Mouse (Mus musculus) B cell, adult 62 days (primary cell): ENCODE data around the gene Mphosph9. TPM values are rescaled to one million over a fixed set of nuclear protein-coding genes. Genes with fewer than 3 reads are reported as not detected.

Experiments used
- total RNA-seq: library from RNA; stranded (reverse); gene quantifications from 4 replicates; pipeline ENCODE4 v1.2.4, GENCODE M21; 2023

Mphosph9 gene
- 29.8 to 33.9 TPM (median 31.7 TPM) in 4 replicates for total RNA-seq

GRCm38 (mm10) chr5:124327510-124328364 lies at the start of gene Mphosph9, which contains the start of gene 2810006K23Rik:
Gene Mphosph9, minus strand, starts transcription at chr5:124327972.
Gene 2810006K23Rik, plus strand, starts transcription at chr5:124328089.

GRCm38 (mm10) chr5:124362982-124363381 lies 35.2 kb upstream of the Mphosph9 start, which contains the start of gene Cdk2ap1:
Gene Cdk2ap1, minus strand, starts transcription at chr5:124363082.

DNA sequence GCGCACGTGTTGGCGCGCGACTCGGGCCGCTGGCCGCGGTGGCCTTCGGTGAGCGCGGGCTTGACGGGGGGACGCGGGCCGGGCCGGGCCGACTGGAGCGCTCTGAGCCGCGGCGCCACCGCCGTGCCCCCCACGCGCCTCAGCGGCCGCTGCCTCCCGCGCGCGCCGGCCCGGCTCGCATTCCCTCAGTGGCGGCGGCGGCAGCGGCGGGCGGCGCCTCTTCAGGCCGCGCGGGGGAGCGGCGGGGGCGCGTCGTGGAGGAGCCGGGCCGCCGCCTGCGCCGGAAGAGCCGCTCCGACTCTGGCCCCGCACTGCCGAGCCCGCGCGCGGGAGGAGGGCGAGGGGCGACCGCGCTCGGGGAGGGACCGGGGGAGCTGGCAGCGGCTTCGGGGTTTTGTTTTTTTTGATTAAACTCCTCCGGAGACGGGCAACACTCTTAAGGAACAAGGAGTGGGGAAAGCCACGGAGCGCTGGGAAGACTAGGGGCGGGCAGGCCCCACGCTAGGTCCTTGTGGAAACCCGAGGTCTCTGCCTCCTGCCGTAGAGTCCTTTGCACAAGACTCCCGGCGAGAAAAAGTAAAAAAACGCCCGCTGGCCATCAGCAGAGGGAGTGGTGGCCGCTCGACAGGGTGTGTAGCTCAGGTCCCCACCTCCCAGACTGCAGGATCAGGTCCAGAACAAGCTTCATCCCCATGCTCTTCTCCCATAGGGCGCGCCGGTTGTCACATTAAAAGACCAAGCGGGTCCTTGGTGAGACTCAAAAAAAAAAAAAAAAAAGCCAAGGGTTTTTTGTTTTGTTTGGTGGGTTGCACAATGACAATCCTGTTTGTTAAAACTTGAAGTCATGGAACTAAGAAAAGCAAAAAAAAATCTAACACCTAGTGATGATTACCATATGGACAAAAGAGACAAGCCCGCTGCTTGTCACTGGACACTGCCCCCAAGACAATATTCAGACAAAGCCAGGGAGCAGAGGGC lies 77.9 kb downstream of the Mphosph9 start, which contains the start of gene Pitpnm2:
TSS of gene Pitpnm2 (minus strand) at position 147 of the 978 bp plus-strand sequence.

Other genes with a start within 250 kb of the Mphosph9 start
- 2.8 to 4.7 TPM (median 4.4 TPM) in 4 replicates for gene Abcb9, start 232.2 kb downstream of the Mphosph9 start, total RNA-seq
- gene Ogfod2, start 215.7 kb downstream of the Mphosph9 start, total RNA-seq: 16.5 to 20.5 TPM (median 18.1 TPM) in 4 replicates
- 31.6 to 39.8 TPM (median 37.1 TPM) in 4 replicates for gene Arl6ip4, start 211.9 kb downstream of the Mphosph9 start, total RNA-seq
- 51.1 to 72.2 TPM (median 55.5 TPM) in 4 replicates for gene Pitpnm2, start 78.2 kb downstream of the Mphosph9 start, total RNA-seq
- gene 2810006K23Rik, start 117 bp upstream of the Mphosph9 start, total RNA-seq: 4.3 to 7.0 TPM (median 6.5 TPM) in 4 replicates
- gene Cdk2ap1, start 35.1 kb upstream of the Mphosph9 start, total RNA-seq: 96.6 to 111 TPM (median 101 TPM) in 4 replicates
- 216 to 228 TPM (median 222 TPM) in 4 replicates for gene Sbno1, start 98.0 kb upstream of the Mphosph9 start, total RNA-seq
- 47.3 to 58.4 TPM (median 50.8 TPM) in 4 replicates for gene Kmt5a, start 112.0 kb upstream of the Mphosph9 start, total RNA-seq
- 165 to 186 TPM (median 173 TPM) in 4 replicates for gene Rilpl2, start 150.4 kb upstream of the Mphosph9 start, total RNA-seq
- 15.0 to 20.5 TPM (median 17.3 TPM) in 4 replicates for gene Snrnp35, start 155.2 kb upstream of the Mphosph9 start, total RNA-seq
- 2.2 to 3.1 TPM (median 2.3 TPM) in 4 replicates for gene Rilpl1, start 203.4 kb upstream of the Mphosph9 start, total RNA-seq
- gene Tmed2, start 212.7 kb upstream of the Mphosph9 start, total RNA-seq: 103 to 116 TPM (median 110 TPM) in 4 replicates
- gene Ddx55, start 224.9 kb upstream of the Mphosph9 start, total RNA-seq: 39.5 to 42.4 TPM (median 41.7 TPM) in 4 replicates